Mouse (Mus musculus) MEL (cell line): Measurements from ENCODE around the gene Mrps18b. TPM values are rescaled to one million over a fixed set of nuclear protein-coding genes. Genes with fewer than 3 reads are reported as not detected.

Experiments used
- DNase-seq: peaks from one replicate; pipeline ENCODE4 v3.0.0; 2011; ENCODE audit warnings: low read depth, low spot score
- H3K27ac ChIP-seq: 2 replicates; pipeline ENCODE4 v1.5.1; 2012; ENCODE audit warnings: low read depth, mild to moderate bottlenecking, control low read depth, low read length, moderate library complexity; ENCODE audit not compliant: control insufficient read depth
- H3K27me3 ChIP-seq, 2 experiments: fragments of 150-350 bp in 1 of 2; sonication (generic) in 1 of 2; 2 replicates each; pipeline ENCODE4 v1.6.1; 2012; ENCODE audit warnings: low read length in 2 of 2, mild to moderate bottlenecking in 2 of 2, improper control_type of control experiment in 1 of 2, moderate library complexity in 1 of 2; ENCODE audit not compliant: insufficient read depth in 2 of 2, control insufficient read depth in 1 of 2
- H3K36me3 ChIP-seq, 2 experiments: 2 replicates each; pipeline ENCODE4 v1.6.1; 2012 to 2014; ENCODE audit warnings: low read length in 2 of 2, improper control_type of control experiment in 1 of 2, inconsistent platforms in 1 of 2, mild to moderate bottlenecking in 1 of 2; ENCODE audit not compliant: insufficient read depth in 2 of 2, control insufficient read depth in 1 of 2
- H3K4me1 ChIP-seq, 2 experiments: fragments of 150-350 bp in 1 of 2; sonication (generic) in 1 of 2; 2 replicates each; pipeline ENCODE4 v1.6.1; 2012; ENCODE audit warnings: low read length in 2 of 2, improper control_type of control experiment in 1 of 2, mild to moderate bottlenecking in 1 of 2; ENCODE audit not compliant: insufficient read depth in 2 of 2, control insufficient read depth in 1 of 2
- H3K4me3 ChIP-seq, 2 experiments: fragments of 150-350 bp in 1 of 2; sonication (generic) in 1 of 2; 2 replicates each; pipeline ENCODE4 v1.5.1; 2012; ENCODE audit warnings: low read depth in 2 of 2, low read length in 2 of 2, mild to moderate bottlenecking in 2 of 2, moderate library complexity in 2 of 2, control low read depth in 1 of 2, improper control_type of control experiment in 1 of 2; ENCODE audit not compliant: control insufficient read depth in 1 of 2, insufficient read depth in 1 of 2
- H3K79me2 ChIP-seq: 2 replicates; pipeline ENCODE4 v1.6.1; 2012; ENCODE audit warnings: mild to moderate bottlenecking, low read length, moderate library complexity; ENCODE audit not compliant: control insufficient read depth, poor library complexity, insufficient read depth
- H3K9ac ChIP-seq: 2 replicates; pipeline ENCODE4 v1.6.1; 2012; ENCODE audit warnings: low read depth, mild to moderate bottlenecking, control low read depth, low read length, moderate library complexity; ENCODE audit not compliant: control insufficient read depth, poor library complexity, severe bottlenecking
- H3K9me3 ChIP-seq: fragments of 150-350 bp; sonication (generic); replicated peaks from 2 replicates; pipeline ENCODE4 v1.6.1; 2012; ENCODE audit warnings: mild to moderate bottlenecking, low read length, improper control_type of control experiment, moderate library complexity; ENCODE audit not compliant: insufficient read depth
- CTCF ChIP-seq, 3 experiments: IDR thresholded peaks in 2 of 3; conservative IDR thresholded peaks in 1 of 3; 2 replicates each; pipeline ENCODE4 v1.5.1; 2011 to 2012; ENCODE audit warnings: low read length in 3 of 3, low read depth in 2 of 3, mild to moderate bottlenecking in 2 of 3, improper control_type of control experiment in 1 of 3, inconsistent platforms in 1 of 3, mixed read lengths in 1 of 3, moderate library complexity in 1 of 3; ENCODE audit not compliant: control insufficient read depth in 1 of 3, insufficient read depth in 1 of 3, poor library complexity in 1 of 3, severe bottlenecking in 1 of 3
- ETS1 ChIP-seq: IDR thresholded peaks from 2 replicates; pipeline ENCODE4 v1.6.1; 2012; ENCODE audit warnings: low read depth, mild to moderate bottlenecking, inconsistent platforms, low read length, improper control_type of control experiment, moderate library complexity
- GATA1 ChIP-seq: IDR thresholded peaks from 2 replicates; pipeline ENCODE4 v1.6.1; 2011; ENCODE audit warnings: low read depth, low read length, improper control_type of control experiment
- JUND ChIP-seq: IDR thresholded peaks from 2 replicates; pipeline ENCODE4 v1.6.1; 2011; ENCODE audit warnings: low read depth, mild to moderate bottlenecking, improper control_type of control experiment, low read length
- MEF2A ChIP-seq: IDR thresholded peaks from 2 replicates; pipeline ENCODE4 v1.6.1; 2014; ENCODE audit warnings: low read depth, mild to moderate bottlenecking, inconsistent platforms, low read length, improper control_type of control experiment; ENCODE audit not compliant: poor library complexity, insufficient replicate concordance, severe bottlenecking; ENCODE audit errors: extremely low read depth
- MXI1 ChIP-seq: IDR thresholded peaks from 2 replicates; pipeline ENCODE4 v1.6.1; 2011; ENCODE audit warnings: mild to moderate bottlenecking, low read depth, low read length, improper control_type of control experiment
- POLR2A ChIP-seq, 2 experiments: IDR thresholded peaks; 2 replicates each; pipeline ENCODE4 v1.6.1; 2011 to 2012; ENCODE audit warnings: low read length in 2 of 2, mild to moderate bottlenecking in 2 of 2, control low read depth in 1 of 2, improper control_type of control experiment in 1 of 2, low read depth in 1 of 2, moderate library complexity in 1 of 2; ENCODE audit not compliant: control insufficient read depth in 1 of 2, insufficient read depth in 1 of 2, poor library complexity in 1 of 2
- POLR2AphosphoS5 ChIP-seq: IDR thresholded peaks from 2 replicates; pipeline ENCODE4 v1.6.1; 2012; ENCODE audit warnings: low read depth, borderline replicate concordance, mild to moderate bottlenecking, inconsistent platforms, low read length, moderate library complexity, mixed read lengths
- RCOR1 ChIP-seq: IDR thresholded peaks from 2 replicates; pipeline ENCODE4 v1.6.1; 2012; ENCODE audit warnings: low read depth, mild to moderate bottlenecking, inconsistent platforms, low read length, improper control_type of control experiment
- SIN3A ChIP-seq: IDR thresholded peaks from 2 replicates; pipeline ENCODE4 v1.6.1; 2012; ENCODE audit warnings: low read length, improper control_type of control experiment, inconsistent platforms
- TBP ChIP-seq: IDR thresholded peaks from 2 replicates; pipeline ENCODE4 v1.8.0; 2011; ENCODE audit warnings: low read depth, low read length, improper control_type of control experiment
- USF1 ChIP-seq: IDR thresholded peaks from 2 replicates; pipeline ENCODE4 v1.6.1; 2014; ENCODE audit warnings: low read depth, mild to moderate bottlenecking, inconsistent platforms, low read length, improper control_type of control experiment, moderate library complexity
- ZC3H11A ChIP-seq: IDR thresholded peaks from 2 replicates; pipeline ENCODE4 v1.6.1; 2012; ENCODE audit warnings: low read depth, mild to moderate bottlenecking, inconsistent platforms, low read length, improper control_type of control experiment
- ZKSCAN1 ChIP-seq: IDR thresholded peaks from 2 replicates; pipeline ENCODE4 v1.6.1; 2012; ENCODE audit warnings: low read depth, mild to moderate bottlenecking, inconsistent platforms, low read length, improper control_type of control experiment, moderate library complexity
- polyA plus RNA-seq, 2 experiments: library from polyadenylated mRNA; stranded (reverse) in 1 of 2; unstranded in 1 of 2; fragments of >175 nt in 1 of 2; fragments of >200 nt in 1 of 2; gene quantifications; 2 replicates each; pipeline versions ENCODE4 v1.2.1 to v1.2.4; 2012; ENCODE audit warnings: low replicate concordance in 2 of 2, low read depth in 1 of 2; ENCODE audit not compliant: insufficient read length in 2 of 2, insufficient read depth in 1 of 2, missing spikeins in 1 of 2
- total RNA-seq: library from RNA; depleted of rRNA; stranded (reverse); fragments of 300-350 nt; gene quantifications from 2 replicates; pipeline ENCODE4 v1.2.3, GENCODE M21; 2012; rRNA removed

Gene Mrps18b
- total RNA-seq, result 149 and 179 TPM in 2 replicates
- polyA plus RNA-seq, result 100 to 1,000 TPM in 1 of 2 experiments, not detected in 1; 239 TPM

GRCm38 (mm10) chr17:35916297-35917142 is at the start of gene Mrps18b, which contains the start of gene Ppp1r10:
Gene Mrps18b (minus strand): TSS chr17:35916389.
Gene Ppp1r10 (plus strand): TSS chr17:35916434.
- peak; percentile 99 for DNase-seq
- H3K36me3 ChIP-seq, result peaks cover 0 to 29% of the 10 kb centered on the region in 2 experiments
- TF ChIP-seq TBP (peak; percentile 99), CTCF (IDR thresholded peaks at IDR 0.05 in 2 of 3, conservative IDR thresholded peaks at IDR 0.05 in 1 of 3; ENCODE audit: control insufficient read depth in 1 of 3, insufficient read depth in 1 of 3, low read depth in 2 of 3, low read length in 3 of 3, poor library complexity in 1 of 3, severe bottlenecking in 1 of 3) (0 out of 6 replicates have a peak, but pooled peaks of 2 of the 3 experiments have one; percentile 8 to 21), POLR2AphosphoS5 (peak; percentile 96), GATA1 (no peak), MEF2A (no peak), USF1 (no peak), JUND (no peak), SIN3A (no peak), POLR2A (IDR thresholded peaks at IDR 0.05; ENCODE audit: control insufficient read depth in 1 of 2, insufficient read depth in 1 of 2, low read depth in 1 of 2, low read length in 2 of 2, poor library complexity in 1 of 2) (peak; percentile 89 to 97)
- TF ChIP-seq, all 39 proteins: peak for 4
- Histone ChIP-seq H3K9me3 (no peaks in the 10 kb centered on the region), H3K27me3 (no peaks in the 10 kb centered on the region), H3K27ac (peak within 1 kb of the TSS; percentile 98), H3K4me1 (peaks cover 8 to 29% of the 10 kb centered on the region in 2 experiments), H3K4me3 (peak within 1 kb of the TSS; percentile 79 to 95), H3K9ac (peak within 1 kb of the TSS; percentile 97), H3K79me2 (peaks cover 56% of the 10 kb centered on the region)

DNA sequence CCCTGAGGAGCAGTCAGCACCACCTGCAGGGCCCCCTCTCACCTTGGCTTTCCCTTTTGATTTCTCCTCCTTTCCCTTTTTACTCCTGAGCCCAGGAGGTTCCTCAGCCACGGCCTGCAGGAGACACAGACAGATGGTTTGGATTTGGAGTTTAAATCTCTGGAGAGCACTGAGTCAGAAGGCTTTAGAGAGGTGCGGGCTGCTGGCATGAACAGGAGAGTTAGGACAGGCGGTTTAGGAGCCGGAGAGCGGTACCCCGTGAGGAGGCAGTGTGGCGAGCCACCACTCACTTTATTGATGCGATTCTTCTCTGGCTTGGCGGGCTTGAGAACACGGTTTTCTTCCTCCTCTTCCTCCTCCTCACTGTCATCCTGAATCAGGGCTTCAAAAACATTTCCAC is 47.1 kb upstream of the Mrps18b start:
- DNase-seq, result no peak
- Histone ChIP-seq H3K9ac (no peak overlapping the region), H3K27ac (no peak overlapping the region), H3K79me2 (peaks cover 30% of the 10 kb centered on the region), H3K9me3 (no peaks in the 10 kb centered on the region), H3K4me3 (no peak overlapping the region), H3K27me3 (no peaks in the 10 kb centered on the region), H3K36me3 (peaks cover 17% of the 10 kb centered on the region in 2 experiments), H3K4me1 (peaks cover 0 to 12% of the 10 kb centered on the region in 2 experiments; a peak in 3 of 4 replicates)
- TF ChIP-seq RCOR1 (no peak), MXI1 (no peak), ZKSCAN1 (no peak), ETS1 (no peak), ZC3H11A (no peak)
